Mouse (Mus musculus): ENCODE measurements at regions not wholly inside any gene's neighbourhood (a gene's known extent, or its start where the extent isn't known, plus 50 kb on each side); places are given as distances from the start of the nearest gene placed in this dataset.

GRCm38 (mm10) chr3:4763076-4763475 is 987.5 kb upstream of the Gm8797 start:
- H3K27me3 ChIP-seq (ENCODE audit: control insufficient read depth in 1 of 2, insufficient read depth in 2 of 2, low read length in 2 of 2), result no peaks in the 10 kb centered on the region
- TF ChIP-seq RCOR1 (IDR thresholded peaks at IDR 0.05; ENCODE audit: low read depth, low read length) (no peak), MXI1 (IDR thresholded peaks at IDR 0.05; ENCODE audit: low read depth, low read length) (no peak), NELFE (IDR thresholded peaks at IDR 0.05; ENCODE audit: low read depth, low read length) (no peak), SIN3A (IDR thresholded peaks at IDR 0.05; ENCODE audit: low read length) (no peak), MYC (IDR thresholded peaks at IDR 0.05; ENCODE audit: low read depth, low read length) (no peak), TAL1 (IDR thresholded peaks at IDR 0.05; ENCODE audit: low read length) (no peak), POLR2A (IDR thresholded peaks at IDR 0.05; ENCODE audit: control insufficient read depth in 1 of 2, insufficient read depth in 1 of 2, low read depth in 1 of 2, low read length in 2 of 2, poor library complexity in 1 of 2) (no peak), MYB (IDR thresholded peaks at IDR 0.05; ENCODE audit: low read depth, low read length) (no peak), CHD2 (IDR thresholded peaks at IDR 0.05; ENCODE audit: low read length) (no peak), GABPA (IDR thresholded peaks at IDR 0.05; ENCODE audit: low read depth, low read length) (no peak), CTCF (IDR thresholded peaks at IDR 0.05 in 2 of 3, conservative IDR thresholded peaks at IDR 0.05 in 1 of 3; ENCODE audit: control insufficient read depth in 1 of 3, insufficient read depth in 1 of 3, low read depth in 2 of 3, low read length in 3 of 3, poor library complexity in 1 of 3, severe bottlenecking in 1 of 3) (no peak), POLR2AphosphoS5 (IDR thresholded peaks at IDR 0.05; ENCODE audit: borderline replicate concordance, low read depth, low read length) (no peak), USF2 (IDR thresholded peaks at IDR 0.05; ENCODE audit: borderline replicate concordance in 1 of 2, insufficient read depth in 1 of 2, low read depth in 1 of 2, low read length in 2 of 2) (no peak), KAT2A (conservative IDR thresholded peaks at IDR 0.05; ENCODE audit: low read depth, low read length) (no peak), EP300 (IDR thresholded peaks at IDR 0.05; ENCODE audit: low read depth in 1 of 2, low read length in 2 of 2) (no peak), SMC3 (IDR thresholded peaks at IDR 0.05; ENCODE audit: low read depth, low read length) (no peak), HCFC1 (IDR thresholded peaks at IDR 0.05; ENCODE audit: low read depth, low read length) (no peak), MAX (IDR thresholded peaks at IDR 0.05; ENCODE audit: low read length) (no peak), ELF1 (IDR thresholded peaks at IDR 0.05; ENCODE audit: low read depth, low read length) (no peak), ZKSCAN1 (IDR thresholded peaks at IDR 0.05; ENCODE audit: low read depth, low read length) (no peak)
- no peak overlapping the region for H3K4me3 ChIP-seq (ENCODE audit: control insufficient read depth in 1 of 2, insufficient read depth in 1 of 2, low read depth in 2 of 2, low read length in 2 of 2)
- no peak for DNase-seq (ENCODE audit: low read depth, low spot score)
- H3K4me1 ChIP-seq (ENCODE audit: control insufficient read depth in 1 of 2, insufficient read depth in 2 of 2, low read length in 2 of 2), result no peaks in the 10 kb centered on the region
- no peak overlapping the region for H3K9ac ChIP-seq (ENCODE audit: control insufficient read depth, low read depth, low read length, poor library complexity, severe bottlenecking)
- no peaks in the 10 kb centered on the region for H3K9me3 ChIP-seq (replicated peaks; ENCODE audit: insufficient read depth, low read length)
- H3K79me2 ChIP-seq (ENCODE audit: control insufficient read depth, insufficient read depth, low read length, poor library complexity), result no peaks in the 10 kb centered on the region
- H3K36me3 ChIP-seq (ENCODE audit: control insufficient read depth in 1 of 2, insufficient read depth in 2 of 2, low read length in 2 of 2), result no peaks in the 10 kb centered on the region
- no peak overlapping the region for H3K27ac ChIP-seq (ENCODE audit: control insufficient read depth, low read depth, low read length)

- Histone ChIP-seq H3K27ac (ENCODE audit: control insufficient read depth, low read depth, low read length) (no peak overlapping the region), H3K4me1 (ENCODE audit: control insufficient read depth in 1 of 2, insufficient read depth in 2 of 2, low read length in 2 of 2) (no peaks in the 10 kb centered on the region), H3K36me3 (ENCODE audit: control insufficient read depth in 1 of 2, insufficient read depth in 2 of 2, low read length in 2 of 2) (no peaks in the 10 kb centered on the region), H3K9ac (ENCODE audit: control insufficient read depth, low read depth, low read length, poor library complexity, severe bottlenecking) (no peak overlapping the region), H3K79me2 (ENCODE audit: control insufficient read depth, insufficient read depth, low read length, poor library complexity) (no peaks in the 10 kb centered on the region), H3K9me3 (replicated peaks; ENCODE audit: insufficient read depth, low read length) (no peaks in the 10 kb centered on the region), H3K4me3 (ENCODE audit: control insufficient read depth in 1 of 2, insufficient read depth in 1 of 2, low read depth in 2 of 2, low read length in 2 of 2) (no peak overlapping the region), H3K27me3 (ENCODE audit: control insufficient read depth in 1 of 2, insufficient read depth in 2 of 2, low read length in 2 of 2) (no peaks in the 10 kb centered on the region)
- TF ChIP-seq ZC3H11A (IDR thresholded peaks at IDR 0.05; ENCODE audit: low read depth, low read length) (no peak), MAFK (IDR thresholded peaks at IDR 0.05; ENCODE audit: borderline replicate concordance, low read depth, low read length) (no peak), MYB (IDR thresholded peaks at IDR 0.05; ENCODE audit: low read depth, low read length) (no peak), CTCF (IDR thresholded peaks at IDR 0.05 in 2 of 3, conservative IDR thresholded peaks at IDR 0.05 in 1 of 3; ENCODE audit: control insufficient read depth in 1 of 3, insufficient read depth in 1 of 3, low read depth in 2 of 3, low read length in 3 of 3, poor library complexity in 1 of 3, severe bottlenecking in 1 of 3) (no peak), MXI1 (IDR thresholded peaks at IDR 0.05; ENCODE audit: low read depth, low read length) (no peak), SIN3A (IDR thresholded peaks at IDR 0.05; ENCODE audit: low read length) (no peak), ZMIZ1 (IDR thresholded peaks at IDR 0.05; ENCODE audit: low read depth, low read length) (no peak), ELF1 (IDR thresholded peaks at IDR 0.05; ENCODE audit: low read depth, low read length) (no peak), POLR2AphosphoS5 (IDR thresholded peaks at IDR 0.05; ENCODE audit: borderline replicate concordance, low read depth, low read length) (no peak), MAX (IDR thresholded peaks at IDR 0.05; ENCODE audit: low read length) (no peak), USF2 (IDR thresholded peaks at IDR 0.05; ENCODE audit: borderline replicate concordance in 1 of 2, insufficient read depth in 1 of 2, low read depth in 1 of 2, low read length in 2 of 2) (no peak), MAZ (IDR thresholded peaks at IDR 0.05; ENCODE audit: low read depth, low read length) (no peak), E2F4 (IDR thresholded peaks at IDR 0.05; ENCODE audit: borderline replicate concordance, low read depth, low read length) (no peak), SMC3 (IDR thresholded peaks at IDR 0.05; ENCODE audit: low read depth, low read length) (no peak), ZNF384 (IDR thresholded peaks at IDR 0.05; ENCODE audit: low read depth, low read length) (no peak), POLR2AphosphoS2 (IDR thresholded peaks at IDR 0.05; ENCODE audit: low read length) (no peak), ZKSCAN1 (IDR thresholded peaks at IDR 0.05; ENCODE audit: low read depth, low read length) (no peak)
- DNase-seq (ENCODE audit: low read depth, low spot score), result no peak
Observed at GRCm38 (mm10) chr3:4776632-4777031, 974.0 kb upstream of the Gm8797 start.
